Mouse (Mus musculus): ENCODE results near the gene Tns3.

The Tns3 gene

DNA sequence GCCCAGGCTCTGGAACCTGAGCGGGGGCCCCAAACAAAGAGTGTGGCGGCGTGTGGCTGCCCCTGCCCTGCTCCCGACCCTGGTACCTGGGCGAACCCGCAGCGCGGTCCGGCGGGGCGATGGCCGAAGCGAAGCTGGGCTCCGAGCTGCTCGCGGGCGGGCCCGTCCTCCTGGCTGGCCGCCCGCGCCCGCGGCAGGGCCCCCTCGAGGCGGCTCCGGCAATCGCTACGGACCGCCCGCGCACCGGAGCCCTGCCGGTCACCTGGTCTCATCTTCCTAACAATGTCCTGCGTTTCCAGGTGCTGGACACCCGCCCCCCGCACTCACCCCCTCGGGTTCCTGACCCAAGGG, at the start of gene Tns3:
Gene Tns3 (minus strand): TSS at position 143 of the 351 bp plus-strand sequence.
- DNase-seq (ENCODE audit: low read depth, low spot score), result no peak

DNA sequence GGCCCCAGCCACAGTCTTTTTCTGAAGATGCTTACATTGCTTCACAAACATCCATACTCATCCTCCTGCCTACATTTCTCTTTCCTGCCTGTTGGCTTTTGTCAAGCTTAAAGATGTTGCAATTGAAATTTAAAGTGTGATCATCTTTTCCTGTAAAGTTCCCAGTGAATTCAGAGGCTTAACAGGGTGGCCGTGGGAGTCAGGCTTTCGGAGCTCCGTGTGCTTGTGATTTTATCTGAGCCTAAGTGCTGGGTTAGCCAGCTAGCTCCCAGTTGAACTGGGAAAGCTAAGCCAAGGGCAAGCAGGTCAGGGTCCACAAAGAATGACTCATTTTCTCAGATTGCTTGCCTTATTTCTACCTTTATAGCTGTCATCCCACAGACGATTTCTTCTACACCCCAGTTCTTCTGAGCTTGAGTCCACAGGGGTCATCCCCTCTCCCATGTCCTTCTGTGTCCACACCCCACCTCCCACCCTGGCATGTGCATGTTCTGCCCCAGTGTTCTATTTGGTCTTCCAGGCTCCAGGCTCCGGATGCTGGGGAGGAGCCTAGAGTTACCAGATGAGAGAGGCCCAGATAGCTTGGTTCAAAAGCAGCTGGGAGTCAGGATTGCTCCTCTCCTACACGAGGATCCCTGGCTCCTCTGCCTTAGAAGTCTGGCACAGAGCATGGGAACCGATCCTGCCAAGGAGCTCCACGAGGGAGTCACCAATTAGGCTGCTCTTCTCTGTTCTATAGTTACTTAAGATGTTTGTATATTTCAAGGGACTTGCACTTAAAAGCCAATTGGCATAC, 42.1 kb upstream of the Tns3 start:
- DNase-seq (ENCODE audit: low read depth, low spot score), result peak; percentile 25

DNA sequence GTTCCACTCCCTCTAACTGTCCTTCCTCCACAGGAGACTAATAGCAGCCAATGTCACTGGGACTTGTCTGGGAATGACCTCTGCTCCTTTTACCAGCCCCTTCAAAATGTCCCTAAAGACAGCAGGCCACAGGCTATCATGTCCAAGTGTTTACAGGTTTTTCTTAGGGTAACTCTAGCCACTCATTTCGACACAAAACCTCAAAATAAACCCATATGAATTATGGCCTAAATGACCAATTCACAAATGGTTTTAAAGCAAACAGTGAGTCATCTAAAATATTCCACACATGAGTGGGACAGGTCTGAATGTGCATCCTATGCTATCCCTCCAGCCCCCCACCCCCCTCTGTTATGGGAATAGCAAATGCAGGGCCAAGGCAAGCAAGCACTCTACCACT, 40.8 kb upstream of the Tns3 start:
- no peak for DNase-seq (ENCODE audit: low read depth, low spot score)

DNA sequence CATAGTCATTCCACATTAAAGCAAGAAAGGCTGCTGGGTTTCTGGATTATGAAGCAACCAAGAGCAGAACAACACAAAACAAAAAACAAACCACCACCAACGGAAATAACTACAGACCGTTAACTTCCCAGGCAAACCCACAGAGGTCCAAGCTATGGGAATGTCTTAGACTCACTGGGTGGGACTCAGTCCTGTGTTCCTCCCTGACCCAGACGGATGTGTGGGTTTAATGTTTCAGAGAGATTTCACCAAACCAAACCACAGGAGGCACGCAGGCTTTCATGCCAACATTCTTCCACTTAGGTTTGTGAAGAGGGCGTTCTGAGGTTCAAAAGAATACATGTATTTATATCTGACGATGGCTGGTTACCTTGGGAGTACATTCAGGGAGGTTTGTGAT, 39.5 kb upstream of the Tns3 start:
- no peak for DNase-seq (ENCODE audit: low read depth, low spot score)

DNA sequence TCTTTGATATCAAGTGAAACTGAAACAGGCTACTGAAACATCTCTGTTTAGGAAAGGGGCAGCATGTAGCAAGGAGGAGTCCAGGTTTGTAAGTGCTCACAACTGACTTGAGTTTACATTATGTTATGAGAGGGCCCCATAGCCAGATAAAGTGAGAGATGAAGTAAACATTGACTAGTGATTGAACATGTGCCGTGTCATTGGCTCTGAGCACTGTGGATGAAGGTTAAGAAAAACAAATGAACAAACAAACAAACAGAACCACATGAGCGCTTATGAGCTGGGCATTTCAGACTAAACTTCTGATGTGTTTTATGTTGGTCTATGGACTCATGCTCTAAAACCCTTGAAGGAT, 38.2 kb upstream of the Tns3 start:
- DNase-seq (ENCODE audit: low read depth, low spot score), result no peak

DNA sequence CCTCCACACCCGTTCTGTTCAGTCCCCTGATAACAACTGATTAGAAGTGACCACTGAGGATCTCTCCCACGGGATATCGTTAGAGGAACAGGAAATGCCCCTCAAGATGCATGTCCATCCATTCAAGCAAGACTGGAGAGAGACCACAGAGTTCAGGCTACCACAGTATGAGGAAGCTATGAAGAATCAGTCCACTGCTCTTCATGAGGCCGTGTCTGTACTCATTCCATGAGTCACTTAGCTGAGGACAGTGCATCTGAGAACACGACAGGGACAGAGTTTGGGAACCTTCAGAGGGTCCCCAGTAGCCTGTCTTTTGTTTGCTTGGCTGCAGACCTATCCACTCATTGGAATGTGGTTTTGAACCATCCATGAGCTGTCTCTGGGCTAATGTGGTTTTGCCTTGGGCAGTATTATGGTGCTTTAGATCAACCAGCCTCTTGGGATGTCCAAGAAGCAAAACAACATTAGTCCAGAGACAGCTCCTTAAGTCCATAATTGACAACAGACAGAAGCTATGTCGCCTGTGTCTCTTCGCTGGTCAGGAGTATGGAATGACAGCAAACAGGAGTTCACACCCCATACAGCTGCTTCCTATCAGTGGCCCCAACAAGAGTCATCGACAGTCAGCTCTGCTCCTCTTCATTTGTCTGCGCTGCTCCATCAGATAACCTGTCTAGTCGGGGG, 37.7 kb upstream of the Tns3 start:
- DNase-seq (ENCODE audit: low read depth, low spot score), result no peak

DNA sequence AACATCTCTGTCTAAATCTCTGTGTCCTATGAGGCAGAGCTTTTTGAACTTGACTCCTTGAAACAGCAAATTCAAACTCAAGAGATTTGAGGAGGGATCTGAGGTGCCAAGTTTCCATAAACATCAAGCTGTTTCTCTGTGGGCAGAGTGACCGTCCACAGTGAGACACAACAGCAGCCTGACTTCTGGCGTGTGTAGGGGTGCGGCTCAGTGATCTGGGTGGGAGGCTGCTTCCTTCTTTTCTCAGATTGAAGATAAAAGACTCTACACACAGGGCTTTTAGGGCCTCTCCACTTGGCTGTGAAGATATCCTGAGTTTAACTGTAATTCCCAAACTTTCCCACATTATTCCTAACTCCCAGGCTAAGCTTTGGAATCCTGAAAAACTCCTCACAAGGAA, 37.1 kb upstream of the Tns3 start:
- no peak for DNase-seq (ENCODE audit: low read depth, low spot score)

DNA sequence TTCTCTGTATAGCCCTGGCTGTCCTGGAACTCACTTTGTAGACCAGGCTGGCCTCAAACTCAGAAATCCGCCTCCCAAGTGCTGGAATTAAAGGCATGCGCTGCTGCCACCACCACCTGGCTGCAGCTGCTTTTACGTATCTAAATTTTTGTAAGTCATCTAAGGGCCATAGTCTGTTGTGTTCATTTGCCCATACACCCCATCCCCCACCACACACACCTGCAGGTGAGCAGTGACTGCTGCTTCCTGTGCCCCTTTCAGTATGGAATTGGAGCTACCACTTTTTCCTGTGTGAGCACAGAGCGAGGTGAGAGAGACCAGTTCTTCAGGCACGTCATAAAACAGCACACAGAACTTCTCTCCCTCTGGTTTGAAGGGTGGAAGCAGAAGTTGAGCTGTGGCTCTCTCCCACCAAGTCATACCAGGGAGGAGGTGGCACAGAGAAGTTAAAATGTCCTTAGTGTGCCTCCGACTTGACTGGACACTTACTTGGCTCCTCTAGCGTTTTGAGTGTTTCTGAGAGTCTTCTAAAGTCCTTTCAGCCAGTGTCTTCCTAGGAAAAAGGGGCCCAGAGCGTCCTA, 36.4 kb upstream of the Tns3 start:
- no peak for DNase-seq (ENCODE audit: low read depth, low spot score)

DNA sequence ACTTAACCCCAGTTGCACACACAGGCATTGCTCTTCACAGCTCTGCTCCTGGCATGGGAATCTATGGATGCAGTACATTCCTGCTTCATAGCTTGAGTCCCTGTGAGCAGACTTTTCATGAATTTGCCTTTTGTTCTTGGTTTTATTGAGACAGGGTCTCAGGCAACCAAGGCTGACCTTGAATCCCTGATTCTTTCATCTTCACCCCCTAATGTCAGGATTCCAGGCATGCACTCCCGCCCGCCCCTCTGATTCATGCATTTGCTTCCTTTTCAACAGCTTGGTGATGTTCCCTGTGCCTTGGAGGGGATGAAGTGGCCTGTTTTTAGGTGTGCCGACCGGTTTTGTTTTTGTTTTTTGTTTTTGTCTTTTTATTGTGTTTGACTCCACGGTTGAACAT, 35.4 kb upstream of the Tns3 start:
- DNase-seq (ENCODE audit: low read depth, low spot score), result no peak

DNA sequence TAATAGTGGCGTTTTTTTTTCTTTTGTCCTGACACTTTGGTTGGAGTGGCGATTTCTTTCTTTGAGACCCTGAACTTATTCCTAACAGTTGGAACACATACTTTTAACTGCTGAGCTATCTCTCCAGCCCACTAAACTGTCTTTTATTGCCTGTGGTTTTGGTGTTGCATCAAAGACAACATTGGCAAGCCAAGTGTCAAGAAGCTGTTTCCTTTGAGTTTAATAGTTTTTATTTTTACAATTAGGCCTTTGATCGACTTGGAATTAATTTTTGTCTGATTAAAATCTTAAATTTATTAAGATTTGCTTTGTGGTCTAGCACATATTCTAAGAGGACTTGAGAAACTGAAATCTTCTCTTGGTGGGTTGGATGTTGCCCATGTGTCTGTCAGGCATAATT, 33.3 kb upstream of the Tns3 start:
- no peak for DNase-seq (ENCODE audit: low read depth, low spot score)

DNA sequence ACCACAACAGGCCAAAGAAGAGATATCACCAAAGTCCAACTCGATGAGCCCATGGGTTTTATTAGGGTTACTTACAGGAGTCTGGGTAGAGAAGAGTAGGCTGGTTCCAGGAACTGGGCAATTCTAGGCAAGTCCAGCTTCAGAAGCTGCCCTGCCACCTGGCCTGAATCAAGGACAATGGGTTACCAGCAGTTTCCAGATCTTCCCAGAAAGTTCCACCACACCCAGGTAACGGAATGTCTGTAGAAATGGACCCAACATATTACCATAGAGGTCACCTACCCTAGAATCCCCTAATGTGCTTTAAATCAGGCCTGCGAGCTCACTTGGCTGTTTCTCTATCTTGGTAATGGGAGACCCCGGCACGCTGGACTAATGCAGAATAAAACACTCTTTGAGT, 29.8 kb upstream of the Tns3 start:
- DNase-seq (ENCODE audit: low read depth, low spot score), result no peak

DNA sequence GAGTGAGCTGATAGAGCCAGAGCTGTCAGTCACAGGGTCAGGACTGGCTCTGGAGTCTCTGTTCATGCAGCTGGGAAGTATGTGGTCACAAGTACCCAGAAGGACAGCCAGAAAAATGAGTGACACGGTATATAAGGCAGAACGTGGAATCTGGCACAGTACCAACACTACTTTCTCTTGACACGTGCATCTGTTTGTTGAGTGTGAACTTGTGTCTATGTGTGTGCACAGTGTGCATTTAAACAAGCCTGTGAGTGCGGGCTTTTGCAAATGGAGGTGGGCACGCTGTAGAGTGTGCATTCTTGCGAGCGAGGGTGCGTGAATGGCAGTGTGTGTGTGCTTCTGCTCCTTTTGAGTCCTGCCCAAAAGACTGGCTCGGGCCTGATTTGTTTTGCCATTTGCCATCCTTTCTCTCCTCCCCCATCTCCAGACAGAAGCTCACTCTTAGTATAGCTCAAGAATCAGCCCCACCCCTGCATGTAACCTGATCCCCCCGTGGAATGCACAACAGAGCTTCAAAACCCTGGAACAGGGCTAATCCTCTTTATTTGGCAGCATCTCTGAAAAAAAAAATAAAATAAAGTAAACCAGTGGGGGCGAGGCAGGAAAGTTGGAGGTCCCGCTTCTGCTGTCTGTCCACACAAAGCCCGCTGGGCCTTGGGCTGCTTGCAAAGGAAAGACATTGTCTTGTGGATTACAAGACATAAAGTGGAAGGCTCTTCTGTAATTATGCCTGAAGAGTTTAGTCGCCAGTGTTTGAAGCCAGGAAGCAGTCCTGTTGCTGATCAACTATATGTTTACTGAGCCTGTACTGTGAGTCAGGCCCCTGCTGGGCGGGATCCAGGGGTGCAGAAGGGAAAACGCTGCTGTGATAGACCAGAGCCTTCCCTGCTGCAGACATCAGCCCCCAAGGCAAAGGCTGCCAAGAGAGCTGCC, 28.5 kb upstream of the Tns3 start:
- DNase-seq (ENCODE audit: low read depth, low spot score), result no peak

DNA sequence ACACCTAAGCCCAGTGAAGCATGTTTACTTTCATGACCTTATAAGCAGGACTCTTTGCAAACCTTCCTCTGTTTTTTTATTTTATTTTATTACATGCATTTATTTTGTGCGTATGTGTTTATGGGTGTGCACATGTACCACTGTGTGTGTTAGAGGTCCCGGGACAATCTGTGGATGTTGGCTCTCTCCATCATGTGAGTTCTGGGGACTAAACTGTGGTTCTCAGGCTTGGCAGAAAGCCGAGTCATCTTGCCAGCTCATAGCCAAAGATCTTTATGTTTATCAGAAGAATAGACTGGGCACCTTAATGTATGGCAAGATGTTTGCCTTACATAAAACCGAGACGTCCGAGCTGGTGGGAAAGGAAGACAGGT, 27.8 kb upstream of the Tns3 start:
- no peak for DNase-seq (ENCODE audit: low read depth, low spot score)

DNA sequence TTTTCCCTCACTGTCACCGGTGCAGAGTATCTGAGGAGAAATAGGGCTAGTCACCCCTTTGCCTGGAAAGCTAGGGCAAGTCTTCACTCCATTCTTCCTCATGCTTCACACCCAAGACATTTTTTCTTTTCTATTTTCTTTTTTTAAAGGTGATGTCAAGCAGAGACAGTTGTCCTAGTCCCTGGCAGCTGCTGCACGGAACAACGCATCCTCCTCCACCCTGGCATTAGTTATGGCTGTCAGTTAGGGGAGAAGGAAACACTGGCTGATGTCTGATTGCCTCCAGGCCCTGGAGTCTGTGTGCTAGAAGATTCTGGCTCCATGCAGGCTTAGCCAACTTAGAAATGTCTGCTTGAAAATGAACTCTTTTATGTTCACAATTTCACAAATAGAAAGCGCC, 27.3 kb upstream of the Tns3 start:
- no peak for DNase-seq (ENCODE audit: low read depth, low spot score)

DNA sequence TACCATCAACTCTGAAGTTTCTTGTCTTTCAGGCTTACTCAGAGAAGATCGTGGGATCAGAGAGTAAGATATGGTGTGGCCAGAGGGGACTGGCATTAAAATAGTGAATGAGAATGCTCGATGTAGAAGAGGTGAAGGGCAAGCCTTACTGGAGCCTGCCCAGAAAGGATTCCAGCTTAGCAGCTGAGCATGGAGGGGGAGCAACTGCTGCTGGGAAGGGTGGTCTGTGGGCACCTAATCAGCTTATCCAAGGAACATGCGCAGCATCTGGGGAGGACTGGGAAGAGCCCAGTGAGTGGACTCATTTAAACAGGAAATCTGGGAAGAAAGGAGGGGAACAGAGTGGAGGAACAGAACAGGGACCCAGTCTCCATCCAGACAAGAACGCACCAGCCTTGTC, 26.3 kb upstream of the Tns3 start:
- DNase-seq (ENCODE audit: low read depth, low spot score), result no peak

DNA sequence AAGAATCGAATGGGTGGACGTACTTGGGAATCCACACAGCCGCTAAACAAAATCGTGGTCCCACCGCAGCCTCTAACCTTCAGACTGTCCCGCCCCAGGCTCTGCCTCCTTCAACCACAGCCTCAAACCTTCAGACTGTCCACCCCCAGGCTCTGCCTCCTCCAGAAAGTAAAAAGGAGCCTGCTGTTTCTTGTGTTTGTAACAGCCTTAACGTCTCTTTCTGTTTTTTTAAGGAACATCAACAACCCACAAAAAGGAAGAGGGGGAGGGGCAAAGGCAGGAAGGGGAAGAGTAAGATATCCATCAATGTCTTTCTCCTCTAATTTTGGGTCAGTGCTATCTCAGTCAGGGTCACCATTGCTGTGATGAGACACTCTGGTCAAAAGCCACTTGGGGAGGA, 25.2 kb upstream of the Tns3 start:
- DNase-seq (ENCODE audit: low read depth, low spot score), result no peak

DNA sequence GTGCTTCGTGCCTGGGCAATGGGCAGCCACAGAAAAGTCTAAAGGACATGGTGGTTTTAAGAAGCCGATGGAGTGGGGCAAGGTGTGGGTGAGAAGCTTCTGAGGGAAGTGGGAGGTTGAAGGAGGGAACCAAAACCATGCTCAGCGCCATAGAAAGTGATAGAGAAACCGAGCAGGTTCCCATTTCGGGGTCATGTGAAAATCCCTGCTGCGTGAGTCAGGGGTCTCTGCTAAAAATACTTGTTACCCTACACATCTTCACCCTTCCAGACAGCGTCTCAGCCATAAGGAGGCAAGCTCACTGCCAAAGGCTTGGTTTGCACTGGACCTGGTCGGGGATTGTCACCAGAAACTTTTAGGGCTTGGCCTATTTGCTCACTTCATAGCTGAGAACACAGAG, 24.6 kb upstream of the Tns3 start:
- DNase-seq (ENCODE audit: low read depth, low spot score), result no peak

DNA sequence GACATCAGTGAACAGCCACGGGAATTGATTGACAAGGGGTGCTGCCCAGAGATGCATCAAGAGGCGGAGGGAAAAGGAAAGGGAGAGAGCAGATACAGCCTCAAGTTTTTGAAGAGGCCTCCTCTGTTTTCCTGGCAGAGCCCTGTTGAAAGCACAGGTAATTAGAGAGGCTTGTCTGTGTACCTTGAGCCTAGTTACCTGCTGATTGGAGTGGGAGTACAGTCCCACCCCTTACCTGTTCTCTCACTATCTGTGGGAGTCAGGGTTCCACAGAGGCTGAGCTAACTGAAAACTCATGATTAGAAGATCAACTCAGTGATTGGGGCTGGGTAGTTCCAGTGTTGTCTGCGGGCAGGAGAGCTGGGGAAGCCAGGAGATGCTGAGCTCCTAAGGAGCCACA, 22.2 kb upstream of the Tns3 start:
- DNase-seq (ENCODE audit: low read depth, low spot score), result no peak

DNA sequence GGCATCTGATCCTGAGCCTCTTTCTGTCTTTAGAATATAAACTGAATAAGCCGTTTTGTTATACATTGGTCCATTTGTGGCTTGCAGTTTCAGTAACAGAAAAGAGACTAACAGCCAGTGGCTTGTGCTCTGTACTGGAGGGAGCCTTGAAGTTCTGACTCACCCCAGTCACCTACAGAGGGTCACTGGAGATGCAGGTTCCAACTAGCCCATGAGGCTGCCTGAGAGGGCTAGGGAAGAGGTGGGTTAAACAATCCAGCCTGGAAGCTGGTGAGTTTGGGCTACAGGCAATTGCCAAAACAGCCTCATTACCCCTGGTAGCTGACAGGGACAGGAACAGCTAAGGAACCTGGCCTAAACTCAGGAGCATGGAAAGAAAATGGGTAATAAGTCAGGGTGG, 21.7 kb upstream of the Tns3 start:
- DNase-seq (ENCODE audit: low read depth, low spot score), result no peak

DNA sequence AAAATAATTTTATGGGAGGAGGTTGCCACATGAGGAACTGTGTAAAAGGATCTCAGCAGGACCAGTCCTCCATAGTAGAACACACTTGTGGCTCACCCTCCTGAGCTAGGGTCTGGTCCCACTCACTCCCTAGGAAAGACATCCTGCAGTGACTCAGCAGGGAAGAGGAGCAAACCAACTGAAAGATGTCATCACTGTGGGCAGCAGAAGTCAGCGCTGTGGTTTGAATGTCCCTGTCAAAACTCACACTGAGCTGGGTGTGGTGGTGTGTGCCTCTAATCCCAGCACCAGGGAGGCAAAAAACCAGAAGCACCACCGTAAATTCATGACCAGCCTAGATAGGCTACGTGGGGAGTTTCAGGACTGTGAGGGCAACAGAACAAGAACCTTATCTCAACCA, 20.9 kb upstream of the Tns3 start:
- no peak for DNase-seq (ENCODE audit: low read depth, low spot score)

DNA sequence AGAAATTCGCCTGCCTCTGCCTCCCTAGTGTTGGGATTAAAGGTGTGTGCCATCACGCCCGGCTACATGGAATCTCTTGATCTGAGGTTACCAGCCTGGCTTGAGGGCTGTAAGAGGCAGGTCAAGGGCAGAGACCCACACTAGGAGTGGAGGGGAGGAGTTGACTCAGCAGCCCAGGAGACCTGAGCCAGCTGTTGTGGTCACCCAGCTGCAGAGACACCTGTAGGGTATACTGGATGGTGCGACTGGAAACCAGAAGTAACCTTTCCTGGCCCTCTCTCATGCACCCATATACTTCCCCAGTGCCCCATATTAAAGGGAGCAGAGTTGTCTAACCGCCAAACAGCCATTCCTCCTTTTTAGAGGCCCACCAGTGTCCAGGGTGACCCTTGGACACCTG, 19.9 kb upstream of the Tns3 start:
- DNase-seq (ENCODE audit: low read depth, low spot score), result no peak

DNA sequence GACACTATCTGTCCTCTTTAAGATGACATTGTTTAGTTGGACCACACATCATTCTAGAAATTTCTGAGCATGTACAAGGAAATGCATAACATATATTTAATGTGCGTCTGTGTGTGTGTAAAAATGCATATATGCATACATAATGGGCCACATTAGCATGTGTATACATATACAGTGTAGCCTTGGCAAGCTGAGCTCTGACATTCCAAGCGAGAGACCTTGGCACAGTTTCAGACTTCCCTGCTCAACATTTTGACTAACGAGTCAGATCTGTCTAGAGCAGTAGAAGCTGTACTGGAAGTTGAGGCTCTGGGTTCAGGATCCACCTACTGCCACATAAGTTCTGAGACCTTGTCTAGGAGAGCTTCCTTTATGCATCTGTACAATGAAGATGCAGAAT, 17.0 kb upstream of the Tns3 start:
- no peak for DNase-seq (ENCODE audit: low read depth, low spot score)
